Comparison of ENCODE assay signal across 8 mouse cellular contexts in the genomic region with DNA sequence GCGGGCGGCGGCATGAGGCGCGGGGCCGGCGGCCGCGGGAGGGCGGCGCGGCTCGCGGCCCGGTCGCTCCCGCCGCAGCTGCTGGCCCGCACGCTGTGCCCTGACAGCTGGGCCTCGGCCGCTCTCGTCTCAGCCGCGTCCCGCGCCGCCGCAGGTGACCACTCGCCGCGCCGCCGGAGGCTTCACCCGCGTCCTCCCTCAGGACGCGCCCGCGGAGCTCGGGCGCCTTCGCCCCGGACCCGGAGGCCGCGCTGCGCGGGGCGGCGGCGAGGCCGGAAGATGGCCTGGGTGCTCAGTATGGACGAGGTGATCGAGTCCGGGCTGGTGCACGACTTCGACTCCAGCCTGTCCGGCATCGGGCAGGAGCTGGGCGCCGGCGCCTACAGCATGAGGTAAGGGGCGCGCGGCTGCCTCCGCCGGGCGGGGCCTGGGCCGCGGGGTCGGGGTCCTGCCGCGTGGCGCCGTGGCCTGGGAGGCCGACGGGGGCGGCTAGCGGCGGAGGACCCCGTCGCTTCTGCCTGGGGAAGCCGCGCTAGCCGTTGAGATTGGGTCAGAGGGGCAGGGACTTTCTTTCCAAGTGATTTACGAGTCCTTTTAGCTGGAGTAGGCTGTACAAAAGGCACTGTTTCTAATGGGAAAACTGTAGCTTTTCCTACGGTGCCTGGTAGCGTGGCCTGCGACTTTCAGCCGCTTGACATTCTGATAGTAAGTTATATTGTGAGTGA. TPM values are rescaled to one million over a fixed set of nuclear protein-coding genes. Genes with fewer than 3 reads are reported as not detected.
DNase-seq lines count a peak whose midpoint lies in the region; ATAC-seq and TF ChIP-seq lines count a peak whose summit lies in the region.

No protein-coding gene starts in this region.

- DNase-seq in MN1 (ENCODE audit: low spot score) = peak; percentile 41
- DNase-seq in heart, postnatal 4 days = peak; percentile 47
- DNase-seq in limb, embryonic 11.5 days (ENCODE audit: low spot score) = peak; percentile 62
- peak; percentile 43 to 79 for DNase-seq in spleen, postnatal 4 days (ENCODE audit: low spot score in 2 of 2)
- DNase-seq in layer of hippocampus, postnatal 14 days (ENCODE audit: low spot score in 2 of 2) = no peak

- peak overlapping the region; percentile 92 for H3K4me3 ChIP-seq in bone marrow macrophage, adult 2 months (ENCODE audit: insufficient read depth, low read length)
- H3K4me3 ChIP-seq in forebrain, embryonic 13.5 days = peak overlapping the region; percentile 97
- peak overlapping the region; percentile 85 for H3K4me3 ChIP-seq in limb, embryonic 11.5 days (ENCODE audit: low read depth, low read length)
- H3K4me3 ChIP-seq in midbrain, embryonic 15.5 days = peak overlapping the region; percentile 78

- peak overlapping the region; percentile 96 for H3K4me2 ChIP-seq in forebrain, embryonic 13.5 days
- peak overlapping the region; percentile 83 for H3K4me2 ChIP-seq in limb, embryonic 11.5 days (ENCODE audit: low read depth, severe bottlenecking)
- peak overlapping the region; percentile 91 for H3K4me2 ChIP-seq in midbrain, embryonic 15.5 days

- 0 out of 2 replicates have a peak, but pooled peaks have one; percentile 7 for ATAC-seq in forebrain, embryonic 13.5 days
- ATAC-seq in limb, embryonic 11.5 days (ENCODE audit: insufficient number of reproducible peaks, low FRiP score, low TSS enrichment, low read depth) = peak; percentile 27; the same call in 1 of the 2 replicates
- peak; percentile 32 for ATAC-seq in midbrain, embryonic 15.5 days (replicated peaks)

- WGBS in forebrain, embryonic 13.5 days = under 1% methylated on average over 57 of the region's 91 CpGs
- WGBS in limb, embryonic 11.5 days = 0% methylated on average over 58 of the region's 91 CpGs
- WGBS in midbrain, embryonic 15.5 days = under 1% methylated on average over 83 of the region's 91 CpGs

- no peak for TF ChIP-seq CTCF in bone marrow macrophage, adult 2 months (IDR thresholded peaks at IDR 0.05; ENCODE audit: low read depth, low read length)

- no peaks in the 10 kb centered on the region for H3K9me3 ChIP-seq in forebrain, embryonic 13.5 days (replicated peaks)
- H3K9me3 ChIP-seq in limb, embryonic 11.5 days (ENCODE audit: control insufficient read depth, low read length) = no peaks in the 10 kb centered on the region
- H3K9me3 ChIP-seq in midbrain, embryonic 15.5 days = no peaks in the 10 kb centered on the region

- no peak for TF ChIP-seq POLR2A in bone marrow macrophage, adult 2 months (IDR thresholded peaks at IDR 0.05; ENCODE audit: borderline replicate concordance, low read depth, low read length)

- H3K27me3 ChIP-seq in forebrain, embryonic 13.5 days = no peaks in the 10 kb centered on the region
- H3K27me3 ChIP-seq in limb, embryonic 11.5 days (ENCODE audit: control insufficient read depth, insufficient read depth, low read length) = no peaks in the 10 kb centered on the region
- no peaks in the 10 kb centered on the region for H3K27me3 ChIP-seq in midbrain, embryonic 15.5 days (replicated peaks)

- H3K27ac ChIP-seq in bone marrow macrophage, adult 2 months (ENCODE audit: insufficient read depth, low read depth, low read length) = peak overlapping the region; percentile 60
- H3K27ac ChIP-seq in forebrain, embryonic 13.5 days = peak overlapping the region; percentile 83
- peak overlapping the region; percentile 84 for H3K27ac ChIP-seq in limb, embryonic 11.5 days (replicated peaks; ENCODE audit: low read depth, low read length)
- peak overlapping the region; percentile 91 for H3K27ac ChIP-seq in midbrain, embryonic 15.5 days

- peaks cover 28% of the 10 kb centered on the region for H3K4me1 ChIP-seq in bone marrow macrophage, adult 2 months (ENCODE audit: control insufficient read depth, insufficient read depth, low read length)
- peaks cover 33% of the 10 kb centered on the region for H3K4me1 ChIP-seq in forebrain, embryonic 13.5 days
- H3K4me1 ChIP-seq in limb, embryonic 11.5 days (ENCODE audit: control insufficient read depth, insufficient read depth, low read length) = peaks cover 7% of the 10 kb centered on the region; the same call in 1 of the 2 replicates
- peaks cover 31% of the 10 kb centered on the region for H3K4me1 ChIP-seq in midbrain, embryonic 15.5 days

- peak overlapping the region; percentile 96 for H3K9ac ChIP-seq in forebrain, embryonic 13.5 days
- peak overlapping the region; percentile 91 for H3K9ac ChIP-seq in limb, embryonic 11.5 days (ENCODE audit: low read length)
- peak overlapping the region; percentile 82 for H3K9ac ChIP-seq in midbrain, embryonic 15.5 days

- H3K36me3 ChIP-seq in forebrain, embryonic 13.5 days (ENCODE audit: poor library complexity, severe bottlenecking) = no peaks in the 10 kb centered on the region
- no peaks in the 10 kb centered on the region for H3K36me3 ChIP-seq in limb, embryonic 11.5 days (ENCODE audit: control insufficient read depth, insufficient read depth, low read length)
- H3K36me3 ChIP-seq in midbrain, embryonic 15.5 days (replicated peaks) = no peaks in the 10 kb centered on the region

RNA-seq across cellular contexts. Expression of gene Ubp1, which starts 0.8 kb away (rescaled TPM):
- 73.3 and 84.1 TPM in 2 replicates for polyA plus RNA-seq in bone marrow macrophage, adult 2 months (2012; ENCODE audit: insufficient read depth, insufficient read length, missing spikeins)
- polyA plus RNA-seq in forebrain, embryonic 13.5 days (2015; fragmentation: Nextera tagmentation; extraction: Ambion mirVana) = 33.9 and 35.0 TPM in 2 replicates
- total RNA-seq in heart, postnatal 4 days (2021) = 10 to 100 TPM; 39.1 to 39.8 TPM
- 49.7 and 50.2 TPM in 2 replicates for polyA plus RNA-seq in limb, embryonic 11.5 days (2014; fragmentation: Nextera tagmentation; extraction: Ambion mirVana)
- polyA plus RNA-seq in midbrain, embryonic 15.5 days (2015; fragmentation: Nextera tagmentation; extraction: Ambion mirVana) = 33.1 and 34.2 TPM in 2 replicates
- 10 to 100 TPM; 62.2 to 68.7 TPM for total RNA-seq in layer of hippocampus, postnatal 14 days (2021)

Comparison
In these comparisons a context has a peak if more than half of its experiments do, and no peak if none do; other contexts are left out.
1. DNase-seq: peak in MN1 (single experiment), heart, postnatal 4 days (single experiment), limb, embryonic 11.5 days (single experiment) and spleen, postnatal 4 days (2 of 2); none in layer of hippocampus, postnatal 14 days (0 of 2).
2. Peak in every context shown above with its lines, with median percentiles within 50 percentile points of each other: H3K27ac ChIP-seq, H3K4me3 ChIP-seq, ATAC-seq, H3K4me2 ChIP-seq and H3K9ac ChIP-seq.